Mouse (Mus musculus) heart, embryonic 13.5 days (tissue): Measurements from ENCODE around the gene Rcor3. TPM values are rescaled to one million over a fixed set of nuclear protein-coding genes. Genes with fewer than 3 reads are reported as not detected.
A peak's percentile ranks its signal among the peaks of the same experiment; 100 is the strongest.

ENCODE experiments used
- ATAC-seq: fragments of 200-750 bp; cut with Nextera tagmentation; 2 replicates; pipeline ENCODE4 v1.8.0; 2017; ENCODE audit warnings: moderate TSS enrichment; ENCODE audit not compliant: insufficient number of reproducible peaks, low FRiP score, low TSS enrichment; ENCODE audit errors: extremely low read depth
- H3K27ac ChIP-seq: fragments of 300-500 bp; sonication (generic); replicated peaks from 2 replicates; pipeline ENCODE4 v1.5.1; 2015; ENCODE audit warnings: moderate library complexity, mild to moderate bottlenecking, inconsistent platforms
- H3K27me3 ChIP-seq: fragments of 300-500 bp; sonication (generic); replicated peaks from 2 replicates; pipeline ENCODE4 v1.6.1; 2015; ENCODE audit warnings: mild to moderate bottlenecking, inconsistent platforms
- H3K36me3 ChIP-seq: fragments of 300-500 bp; sonication (generic); 2 replicates; pipeline ENCODE4 v1.6.1; 2015; ENCODE audit warnings: mild to moderate bottlenecking, inconsistent platforms
- H3K4me1 ChIP-seq: fragments of 300-500 bp; sonication (generic); 2 replicates; pipeline ENCODE4 v1.6.1; 2015; ENCODE audit warnings: inconsistent platforms
- H3K4me2 ChIP-seq: fragments of 300-500 bp; sonication (generic); 2 replicates; pipeline ENCODE4 v1.6.1; 2015; ENCODE audit warnings: inconsistent platforms, mild to moderate bottlenecking, moderate library complexity
- H3K4me3 ChIP-seq: fragments of 300-500 bp; sonication (generic); 2 replicates; pipeline ENCODE4 v1.5.1; 2015; ENCODE audit warnings: moderate library complexity, mild to moderate bottlenecking, inconsistent platforms
- H3K9ac ChIP-seq: fragments of 300-500 bp; sonication (generic); 2 replicates; pipeline ENCODE4 v1.6.1; 2015; ENCODE audit warnings: inconsistent platforms, mild to moderate bottlenecking, moderate library complexity
- H3K9me3 ChIP-seq: fragments of 300-500 bp; sonication (generic); 2 replicates; pipeline ENCODE4 v1.6.1; 2016; ENCODE audit warnings: inconsistent platforms
- WGBS: fragments of 180-500 bp; shearing (Covaris S2); methylation state at CpG from one replicate; pipeline ENCODE4 v1.1.7; 2015; ENCODE audit warnings: mixed read lengths; 5-methylcytosine and 5-hydroxymethylcytosine counted together
- polyA plus RNA-seq: library from polyadenylated mRNA; unstranded; fragments of >200 nt; fragmentation: Nextera tagmentation; extraction: Ambion mirVana; gene quantifications from 2 replicates; pipeline ENCODE4 v1.2.1, GENCODE M21; 2015

The Rcor3 gene
- polyA plus RNA-seq, 1 experiment from 2014 or later: 27.7 TPM

DNA sequence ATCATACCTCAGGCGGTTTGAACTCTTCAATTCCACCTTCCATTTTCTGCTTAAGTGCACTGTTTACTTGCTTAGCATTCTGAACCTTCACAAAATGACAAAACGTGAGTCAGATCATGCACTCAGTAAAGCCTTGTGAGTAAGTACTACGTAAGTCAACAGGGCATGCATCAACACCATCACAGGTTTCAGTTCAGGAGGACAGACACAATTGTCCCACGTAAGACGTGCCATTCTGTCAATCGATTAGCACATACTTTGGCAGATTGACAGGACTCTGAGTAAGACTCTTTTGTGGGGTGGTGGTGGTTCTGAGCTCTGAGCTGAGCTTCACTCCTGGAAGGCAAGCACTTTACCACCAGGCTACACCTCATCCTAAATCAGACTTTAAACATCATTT is 21.6 kb downstream of the Rcor3 start:
- Histone ChIP-seq H3K4me3 (no peak overlapping the region), H3K9ac (no peak overlapping the region), H3K36me3 (peaks cover 88% of the 10 kb centered on the region), H3K4me2 (no peak overlapping the region), H3K27ac (no peak overlapping the region), H3K4me1 (peaks cover 5% of the 10 kb centered on the region; the same call in 1 of the 2 replicates), H3K9me3 (no peaks in the 10 kb centered on the region), H3K27me3 (no peaks in the 10 kb centered on the region)
- WGBS: 84% methylated on average over 6 of the region's 6 CpGs
- no peak for ATAC-seq

DNA sequence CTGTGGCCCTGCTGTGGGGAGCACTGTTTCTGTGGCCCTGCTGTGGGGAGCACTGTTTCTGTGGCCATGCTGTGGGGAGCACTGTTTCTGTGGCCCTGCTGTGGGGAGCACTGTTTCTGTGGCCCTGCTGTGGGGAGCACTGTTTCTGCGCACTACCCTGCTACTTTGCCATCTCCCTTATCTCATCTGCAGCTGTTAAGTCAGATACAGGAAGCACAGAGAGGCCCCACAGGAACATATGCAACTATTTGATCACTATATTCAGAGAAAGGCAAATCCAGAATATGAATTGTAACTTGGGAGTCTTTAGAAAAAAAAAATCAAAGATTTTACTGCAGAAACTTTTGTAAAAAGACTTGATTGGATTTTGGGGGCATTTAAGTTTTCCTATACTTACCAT is 22.5 kb downstream of the Rcor3 start:
- Histone ChIP-seq H3K36me3 (peaks cover 89% of the 10 kb centered on the region), H3K4me2 (no peak overlapping the region), H3K27me3 (no peaks in the 10 kb centered on the region), H3K9ac (no peak overlapping the region), H3K27ac (no peak overlapping the region), H3K4me3 (no peak overlapping the region), H3K4me1 (no peaks in the 10 kb centered on the region), H3K9me3 (no peaks in the 10 kb centered on the region)
- no peak for ATAC-seq
- WGBS: 62% methylated on average over 1 of the region's 1 CpGs

DNA sequence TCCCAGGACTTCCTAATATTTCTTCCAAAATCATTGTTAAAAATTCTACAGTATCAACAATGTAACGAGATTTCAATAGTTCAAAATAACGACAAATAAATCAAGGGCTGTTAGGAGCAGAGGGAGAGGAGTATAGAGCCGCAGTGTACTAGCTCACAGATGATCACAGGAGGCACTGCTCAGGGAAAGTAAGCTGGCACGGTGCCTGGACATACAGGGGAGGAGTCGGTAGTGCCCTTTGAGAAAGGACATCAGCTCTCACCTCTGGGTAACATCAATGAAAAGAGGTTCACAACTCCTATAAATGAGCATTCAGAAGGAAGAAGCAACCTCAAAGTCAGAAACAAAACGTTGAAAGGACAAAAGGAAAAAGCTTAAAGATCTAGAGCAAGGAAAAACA is 28.7 kb downstream of the Rcor3 start:
- peaks cover 31% of the 10 kb centered on the region for H3K4me1 ChIP-seq
- 40% methylated on average over 6 of the region's 6 CpGs for WGBS
- H3K36me3 ChIP-seq: peaks cover 76% of the 10 kb centered on the region
- no peak for ATAC-seq
- H3K27ac ChIP-seq: peak overlapping the region; percentile 77
- no peaks in the 10 kb centered on the region for H3K27me3 ChIP-seq
- H3K9ac ChIP-seq: no peak overlapping the region
- no peak overlapping the region for H3K4me3 ChIP-seq
- H3K4me2 ChIP-seq: no peak overlapping the region
- H3K9me3 ChIP-seq: no peaks in the 10 kb centered on the region

DNA sequence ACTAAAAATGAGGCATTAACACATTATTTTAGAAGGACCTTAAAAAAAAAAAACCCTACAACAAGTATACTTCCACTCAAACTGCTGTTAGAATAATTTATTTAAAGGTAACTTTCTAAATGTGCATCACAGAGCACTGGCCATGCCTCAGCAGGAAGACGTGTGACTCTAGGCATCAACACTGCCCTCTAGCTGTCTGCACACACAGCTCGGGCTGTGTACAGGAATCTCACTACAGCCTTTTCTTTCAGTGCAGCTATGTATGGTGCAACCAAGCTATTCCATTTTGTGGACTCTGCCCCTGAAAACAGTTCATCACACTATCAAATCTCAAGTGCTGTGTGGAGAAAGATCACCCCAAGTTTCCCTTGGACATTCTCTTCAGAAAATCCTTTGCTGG is 30.5 kb downstream of the Rcor3 start:
- ATAC-seq: no peak
- no peaks in the 10 kb centered on the region for H3K27me3 ChIP-seq
- H3K4me3 ChIP-seq: no peak overlapping the region
- H3K27ac ChIP-seq: no peak overlapping the region
- no peaks in the 10 kb centered on the region for H3K9me3 ChIP-seq
- no peak overlapping the region for H3K4me2 ChIP-seq
- WGBS: 12% methylated on average over 2 of the region's 2 CpGs
- peaks cover 67% of the 10 kb centered on the region for H3K36me3 ChIP-seq
- peaks cover 48% of the 10 kb centered on the region for H3K4me1 ChIP-seq
- H3K9ac ChIP-seq: no peak overlapping the region

DNA sequence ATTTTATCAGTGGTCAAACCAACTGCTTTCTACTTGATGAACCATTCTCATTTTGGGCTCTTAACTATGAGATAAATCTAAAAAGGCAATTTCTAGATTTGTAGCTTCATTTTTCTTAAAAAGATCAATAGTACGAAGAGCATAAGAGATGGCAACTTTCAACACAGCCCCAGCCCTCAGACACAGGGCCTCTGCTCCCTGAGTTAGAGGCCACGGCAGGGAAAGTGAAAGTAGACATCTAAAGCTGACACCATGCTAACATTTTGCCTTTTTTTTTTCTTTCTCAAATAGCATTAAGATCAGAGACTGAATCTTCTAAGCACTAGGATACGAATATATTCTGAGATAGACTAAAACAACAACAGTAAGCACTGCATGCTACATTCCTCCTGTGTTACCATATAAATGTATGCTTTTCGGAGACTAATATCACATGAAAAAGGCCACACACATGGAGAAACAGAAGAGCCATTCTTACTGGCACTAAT is 31.9 kb downstream of the Rcor3 start:
- no peak for ATAC-seq
- Histone ChIP-seq H3K9ac (no peak overlapping the region), H3K4me2 (no peak overlapping the region), H3K4me3 (no peak overlapping the region), H3K36me3 (peaks cover 68% of the 10 kb centered on the region), H3K27me3 (no peaks in the 10 kb centered on the region), H3K4me1 (peaks cover 59% of the 10 kb centered on the region), H3K9me3 (no peaks in the 10 kb centered on the region), H3K27ac (no peak overlapping the region)
- 83% methylated on average over 4 of the region's 4 CpGs for WGBS

DNA sequence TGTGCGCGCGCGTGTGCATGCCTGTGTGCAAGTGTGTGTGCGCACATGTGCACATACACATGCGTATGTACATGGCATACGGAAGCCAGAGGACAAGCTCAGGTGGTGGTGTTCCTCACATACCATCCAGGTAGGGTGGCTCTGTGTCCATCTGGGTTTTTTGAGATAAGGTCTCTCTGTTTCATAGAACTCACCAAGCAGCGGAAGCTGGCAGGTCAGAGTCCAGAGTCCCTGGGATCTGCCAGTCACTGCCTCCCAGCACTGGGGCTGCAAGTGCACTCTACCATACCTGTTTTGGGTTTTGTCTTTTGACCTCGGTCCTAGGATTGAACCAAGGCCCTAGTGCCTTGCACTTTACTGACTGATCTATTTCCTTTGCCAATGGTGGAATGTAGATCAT is 33.8 kb downstream of the Rcor3 start:
- H3K27ac ChIP-seq: no peak overlapping the region
- ATAC-seq: no peak
- 95% methylated on average over 9 of the region's 9 CpGs for WGBS

DNA sequence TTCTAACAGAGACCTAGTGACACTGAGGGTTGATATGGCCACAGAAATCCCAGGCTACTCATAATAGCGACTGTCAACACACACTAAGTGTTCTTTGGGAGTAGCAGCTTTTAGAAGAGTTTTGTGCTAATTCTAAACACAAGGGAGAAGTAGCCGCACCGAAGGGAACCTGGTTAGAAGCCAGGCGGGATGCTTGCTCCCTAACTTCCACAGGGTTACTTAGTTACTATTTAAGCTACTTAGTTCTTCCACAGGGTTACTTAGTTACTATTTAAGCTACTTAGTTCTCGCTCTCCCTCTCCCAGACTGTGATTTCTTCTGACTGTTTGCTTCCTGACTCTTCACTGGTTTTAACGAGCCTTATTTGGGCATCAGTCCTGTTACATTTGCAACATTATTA is 34.7 kb downstream of the Rcor3 start:
- Histone ChIP-seq H3K36me3 (peaks cover 66% of the 10 kb centered on the region), H3K9me3 (no peaks in the 10 kb centered on the region), H3K4me2 (no peak overlapping the region), H3K4me3 (no peak overlapping the region), H3K27me3 (no peaks in the 10 kb centered on the region), H3K27ac (peak overlapping the region; percentile 41), H3K9ac (no peak overlapping the region), H3K4me1 (peaks cover 45% of the 10 kb centered on the region)
- ATAC-seq: no peak
- 60% methylated on average over 6 of the region's 6 CpGs for WGBS

More for the DNA sequence above, 33.8 kb downstream of the Rcor3 start:
- Histone ChIP-seq H3K4me1 (peaks cover 51% of the 10 kb centered on the region), H3K36me3 (peaks cover 64% of the 10 kb centered on the region), H3K27me3 (no peaks in the 10 kb centered on the region), H3K4me3 (no peak overlapping the region), H3K9ac (no peak overlapping the region), H3K9me3 (no peaks in the 10 kb centered on the region), H3K4me2 (no peak overlapping the region)

DNA sequence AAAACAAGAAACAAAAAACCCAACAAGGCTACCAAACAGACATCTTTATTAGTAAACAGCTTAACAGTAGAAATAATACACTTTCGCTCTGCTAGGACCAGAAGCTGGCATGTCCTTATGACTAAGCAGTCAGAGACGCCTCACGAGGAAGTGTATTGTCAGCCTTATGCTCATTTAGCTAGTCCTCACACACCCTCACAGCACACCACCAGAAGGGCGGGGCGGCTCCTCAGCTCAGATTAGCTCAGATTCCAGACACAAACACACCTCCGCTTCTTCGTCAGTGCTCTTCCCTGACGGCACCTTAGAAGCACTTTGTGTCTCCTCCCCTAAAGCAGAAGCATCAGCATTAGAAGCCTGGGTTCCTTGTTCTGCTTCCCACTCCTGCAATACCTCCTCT is 36.5 kb downstream of the Rcor3 start:
- Histone ChIP-seq H3K27ac (no peak overlapping the region), H3K4me1 (peaks cover 37% of the 10 kb centered on the region), H3K9me3 (no peaks in the 10 kb centered on the region), H3K4me2 (no peak overlapping the region), H3K9ac (no peak overlapping the region), H3K27me3 (no peaks in the 10 kb centered on the region), H3K4me3 (no peak overlapping the region), H3K36me3 (peaks cover 63% of the 10 kb centered on the region)
- 60% methylated on average over 8 of the region's 8 CpGs for WGBS
- ATAC-seq: no peak

DNA sequence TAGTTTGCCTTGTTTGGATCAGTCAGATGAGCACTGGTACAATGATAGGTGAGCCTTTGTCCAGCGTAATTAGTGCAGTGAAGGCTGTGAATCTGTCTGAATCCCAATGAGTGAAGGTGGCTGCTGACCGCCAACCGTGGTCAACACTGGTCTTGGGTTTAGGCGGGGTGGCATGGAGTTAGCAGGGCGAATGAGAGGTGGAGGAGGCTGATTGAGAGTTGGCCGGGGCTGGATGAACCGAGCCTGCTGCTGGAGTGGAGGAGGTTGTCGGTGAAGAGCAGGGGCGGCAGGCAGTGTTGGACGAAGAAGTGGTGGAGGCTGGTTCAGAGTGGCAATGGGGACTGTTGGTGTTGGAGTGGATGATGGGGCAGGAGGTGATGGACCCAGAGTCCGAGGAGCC is 37.1 kb downstream of the Rcor3 start:
- H3K27me3 ChIP-seq: no peaks in the 10 kb centered on the region
- ATAC-seq: no peak
- H3K9me3 ChIP-seq: no peaks in the 10 kb centered on the region
- no peak overlapping the region for H3K4me3 ChIP-seq
- H3K27ac ChIP-seq: no peak overlapping the region
- 91% methylated on average over 11 of the region's 11 CpGs for WGBS
- peaks cover 58% of the 10 kb centered on the region for H3K36me3 ChIP-seq
- H3K4me2 ChIP-seq: no peak overlapping the region
- peaks cover 32% of the 10 kb centered on the region for H3K4me1 ChIP-seq
- no peak overlapping the region for H3K9ac ChIP-seq

DNA sequence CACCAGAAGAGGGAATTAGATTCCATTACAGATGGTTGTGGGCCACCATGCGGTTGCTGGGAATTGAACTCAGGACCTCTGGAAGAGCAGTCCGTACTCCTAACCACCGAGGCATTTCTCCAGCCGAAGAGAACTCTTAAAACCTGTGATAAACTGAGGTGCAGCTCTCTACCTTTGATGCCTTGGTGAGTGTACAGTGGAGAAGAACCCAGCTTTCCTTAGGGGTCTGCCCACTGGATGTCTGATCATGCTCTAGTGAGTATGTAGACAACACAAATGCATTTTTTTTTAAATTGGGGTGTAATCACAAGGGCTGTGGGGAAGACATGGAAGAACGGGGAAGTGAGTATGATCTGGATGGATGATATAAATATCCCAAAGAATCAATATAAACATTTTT is 42.2 kb downstream of the Rcor3 start:
- Histone ChIP-seq H3K9ac (no peak overlapping the region), H3K9me3 (no peaks in the 10 kb centered on the region), H3K36me3 (peaks cover 23% of the 10 kb centered on the region), H3K27me3 (peaks cover 8% of the 10 kb centered on the region; the same call in 1 of the 2 replicates), H3K4me1 (peaks cover 12% of the 10 kb centered on the region), H3K4me2 (no peak overlapping the region), H3K27ac (no peak overlapping the region), H3K4me3 (no peak overlapping the region)
- WGBS: 75% methylated on average over 5 of the region's 5 CpGs
- no peak for ATAC-seq

DNA sequence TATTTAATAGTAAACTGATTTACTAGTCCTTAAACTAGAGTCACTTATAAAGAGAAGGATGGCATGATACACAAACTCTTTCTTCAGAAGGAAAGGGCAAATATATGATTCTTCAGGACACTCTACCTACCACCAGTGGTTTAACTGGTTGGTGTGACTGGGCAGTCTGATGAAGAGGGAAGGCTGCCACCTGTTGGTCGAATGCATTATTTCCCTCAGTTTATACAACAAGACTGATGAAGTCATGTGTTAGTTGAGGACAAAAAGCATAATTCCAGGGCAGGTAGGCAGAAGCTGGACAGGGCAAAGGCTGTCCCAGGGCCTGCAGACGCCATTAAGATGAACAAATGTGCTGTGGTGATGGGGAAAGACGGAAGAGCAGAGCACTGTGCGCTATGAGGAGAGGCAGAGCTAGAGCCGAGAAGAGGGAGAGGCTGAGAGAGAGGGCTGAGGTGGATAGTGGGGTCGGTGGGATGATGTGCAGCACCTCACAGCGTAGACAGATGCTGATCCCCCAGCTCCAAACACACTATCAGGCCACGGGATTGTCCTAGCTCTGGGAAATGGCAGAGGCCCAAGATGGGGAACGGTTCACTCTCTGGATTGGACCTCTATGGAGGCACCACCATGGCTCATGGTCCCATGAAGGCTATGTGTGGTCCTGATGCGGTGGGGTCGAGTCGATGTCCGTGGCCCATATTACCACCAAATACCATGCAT is 43.3 kb downstream of the Rcor3 start:
- Histone ChIP-seq H3K9me3 (no peaks in the 10 kb centered on the region), H3K4me3 (no peak overlapping the region), H3K27ac (no peak overlapping the region), H3K4me1 (peaks cover 22% of the 10 kb centered on the region), H3K27me3 (peaks cover 8% of the 10 kb centered on the region; the same call in 1 of the 2 replicates), H3K4me2 (no peak overlapping the region), H3K36me3 (peaks cover 20% of the 10 kb centered on the region), H3K9ac (no peak overlapping the region)
- 53% methylated on average over 13 of the region's 13 CpGs for WGBS
- ATAC-seq: no peak
